In the genomic region with DNA sequence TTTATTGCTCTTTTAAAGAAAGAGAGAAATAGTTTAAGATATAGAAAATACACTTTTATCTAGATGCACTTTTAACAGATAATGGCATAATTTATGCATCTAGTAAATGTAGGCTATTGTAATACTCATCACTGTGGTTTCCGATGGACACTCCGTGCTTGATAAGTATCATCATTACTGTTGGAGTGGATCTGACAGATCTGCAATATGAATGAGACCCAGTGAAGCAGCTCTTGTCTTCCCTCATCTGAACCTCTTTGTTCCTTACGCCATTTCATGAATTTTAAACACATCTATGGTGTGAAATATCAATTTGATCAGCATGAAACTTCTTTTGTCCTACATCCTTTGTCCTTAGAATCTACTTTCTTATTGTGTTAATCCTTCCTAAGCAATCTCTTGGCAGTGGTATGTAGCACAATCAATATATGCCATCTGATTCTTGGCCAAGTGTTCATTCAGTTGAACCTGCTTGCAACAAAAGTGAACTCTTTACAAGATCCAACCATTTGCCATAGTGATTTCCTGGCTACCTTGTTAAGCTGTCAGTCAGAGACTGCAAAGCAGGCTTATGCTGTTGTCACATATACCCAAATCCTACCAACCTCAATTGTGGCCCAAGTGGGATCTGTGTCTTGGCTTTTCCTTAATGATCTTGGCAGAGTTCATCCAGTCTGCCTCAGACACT, we compare ENCODE assay signal across 24 mouse cellular contexts.
DNase-seq lines count a peak whose midpoint lies in the region; ATAC-seq and TF ChIP-seq lines count a peak whose summit lies in the region.
"Had no signal": no experiment of that assay in that cellular context is flagged by ENCODE, and none has a peak within 500 bp of the region (broad histone marks: within the 10 kb centered on the region; RNA-seq: fewer than 3 reads in every experiment).

No protein-coding gene starts in this region.

- intact Hi-C loops in gastrocnemius, adult 2 months (cut with DNase I): no loop called here

- DNase-seq in forebrain, postnatal 0 days: peak; percentile 48
- no peak for DNase-seq in forebrain, embryonic 11.5 days (ENCODE audit: low spot score)
- DNase-seq in hindbrain, embryonic 11.5 days (ENCODE audit: low spot score): peak; percentile 10
- DNase-seq in hindbrain, postnatal 0 days (ENCODE audit: low spot score): peak; percentile 43
- DNase-seq in midbrain, postnatal 0 days (ENCODE audit: low spot score): peak; percentile 44
- DNase-seq in gastrocnemius, adult 2 months: no peak
- DNase-seq: cerebellum, adult 11-12 months; cerebellum, postnatal 25 days; heart, postnatal 4 days; kidney, adult 8-10 months; kidney, postnatal 25 days; layer of hippocampus, postnatal 36 days; lung, adult 18-20 months; lung, postnatal 10 days; thymus, adult 2 months had no signal

- no peaks in the 10 kb centered on the region for H3K4me1 ChIP-seq in forebrain, postnatal 0 days (ENCODE audit: insufficient read depth)
- no peaks in the 10 kb centered on the region for H3K4me1 ChIP-seq in forebrain, embryonic 11.5 days (replicated peaks; ENCODE audit: control insufficient read depth, insufficient read depth, low read length)
- H3K4me1 ChIP-seq in hindbrain, embryonic 11.5 days (replicated peaks; ENCODE audit: control insufficient read depth, insufficient read depth, low read length): no peaks in the 10 kb centered on the region
- H3K4me1 ChIP-seq in hindbrain, postnatal 0 days (ENCODE audit: insufficient read depth, low read length): no peaks in the 10 kb centered on the region
- no peaks in the 10 kb centered on the region for H3K4me1 ChIP-seq in midbrain, postnatal 0 days (ENCODE audit: insufficient read depth, low read length)
- H3K4me1 ChIP-seq in kidney, embryonic 14.5 days (ENCODE audit: control insufficient read depth, insufficient read depth, low read length): no peaks in the 10 kb centered on the region
- H3K4me1 ChIP-seq: embryonic facial prominence, embryonic 12.5 days; intestine, embryonic 15.5 days; liver, embryonic 12.5 days had no signal

- no peak overlapping the region for H3K4me2 ChIP-seq in forebrain, postnatal 0 days (ENCODE audit: low read depth)
- H3K4me2 ChIP-seq in forebrain, embryonic 11.5 days (ENCODE audit: low read depth, low read length, severe bottlenecking): no peak overlapping the region
- no peak overlapping the region for H3K4me2 ChIP-seq in hindbrain, embryonic 11.5 days (replicated peaks; ENCODE audit: low read depth, low read length)
- no peak overlapping the region for H3K4me2 ChIP-seq in hindbrain, postnatal 0 days (ENCODE audit: low read depth, low read length)
- H3K4me2 ChIP-seq in midbrain, postnatal 0 days (ENCODE audit: low read depth, low read length, poor library complexity, severe bottlenecking): no peak overlapping the region
- no peak overlapping the region for H3K4me2 ChIP-seq in kidney, embryonic 14.5 days (replicated peaks; ENCODE audit: low read depth, low read length)
- H3K4me2 ChIP-seq: embryonic facial prominence, embryonic 12.5 days; intestine, embryonic 15.5 days; liver, embryonic 12.5 days had no signal

- H3K27me3 ChIP-seq in forebrain, postnatal 0 days (ENCODE audit: insufficient read depth, low read length): no peaks in the 10 kb centered on the region
- no peaks in the 10 kb centered on the region for H3K27me3 ChIP-seq in forebrain, embryonic 11.5 days (ENCODE audit: control insufficient read depth, insufficient read depth, low read length)
- H3K27me3 ChIP-seq in hindbrain, embryonic 11.5 days (ENCODE audit: control insufficient read depth, insufficient read depth, low read length): no peaks in the 10 kb centered on the region
- no peaks in the 10 kb centered on the region for H3K27me3 ChIP-seq in hindbrain, postnatal 0 days (ENCODE audit: insufficient read depth, low read length)
- H3K27me3 ChIP-seq in midbrain, postnatal 0 days (ENCODE audit: insufficient read depth, low read length): no peaks in the 10 kb centered on the region
- H3K27me3 ChIP-seq in kidney, embryonic 14.5 days (ENCODE audit: control insufficient read depth, insufficient read depth, low read length): no peaks in the 10 kb centered on the region
- H3K27me3 ChIP-seq: CH12.LX; embryonic facial prominence, embryonic 12.5 days; intestine, embryonic 15.5 days; liver, embryonic 12.5 days; Patski had no signal

- 54% methylated on average over 3 of the region's 3 CpGs for WGBS in forebrain, postnatal 0 days
- WGBS in forebrain, embryonic 11.5 days: 86% methylated on average over 3 of the region's 3 CpGs
- WGBS in hindbrain, embryonic 11.5 days: 51% methylated on average over 3 of the region's 3 CpGs
- 32% methylated on average over 3 of the region's 3 CpGs for WGBS in hindbrain, postnatal 0 days
- 31% methylated on average over 3 of the region's 3 CpGs for WGBS in midbrain, postnatal 0 days
- 94% methylated on average over 3 of the region's 3 CpGs for WGBS in kidney, embryonic 14.5 days

- no peak overlapping the region for H3K27ac ChIP-seq in forebrain, postnatal 0 days (ENCODE audit: low read depth, low read length)
- no peak overlapping the region for H3K27ac ChIP-seq in forebrain, embryonic 11.5 days (ENCODE audit: low read depth, low read length)
- no peak overlapping the region for H3K27ac ChIP-seq in hindbrain, embryonic 11.5 days (ENCODE audit: low read depth, low read length)
- no peak overlapping the region for H3K27ac ChIP-seq in hindbrain, postnatal 0 days
- no peak overlapping the region for H3K27ac ChIP-seq in midbrain, postnatal 0 days (ENCODE audit: low read depth, low read length)
- no peak overlapping the region for H3K27ac ChIP-seq in kidney, embryonic 14.5 days (ENCODE audit: low read depth, low read length)
- no peak overlapping the region for H3K27ac ChIP-seq in gastrocnemius, adult 2 months
- H3K27ac ChIP-seq: embryonic facial prominence, embryonic 12.5 days; heart, embryonic 10.5 days; intestine, embryonic 15.5 days; layer of hippocampus, adult 2 months; liver, embryonic 12.5 days had no signal

- H3K9ac ChIP-seq in forebrain, postnatal 0 days: no peak overlapping the region
- H3K9ac ChIP-seq in forebrain, embryonic 11.5 days (ENCODE audit: low read length): no peak overlapping the region
- no peak overlapping the region for H3K9ac ChIP-seq in hindbrain, embryonic 11.5 days (ENCODE audit: low read depth, low read length)
- H3K9ac ChIP-seq in hindbrain, postnatal 0 days (replicated peaks; ENCODE audit: low read length): no peak overlapping the region
- H3K9ac ChIP-seq in midbrain, postnatal 0 days (replicated peaks; ENCODE audit: low read length, poor library complexity, severe bottlenecking): no peak overlapping the region
- no peak overlapping the region for H3K9ac ChIP-seq in kidney, embryonic 14.5 days (ENCODE audit: low read depth, low read length)
- H3K9ac ChIP-seq: embryonic facial prominence, embryonic 12.5 days; intestine, embryonic 15.5 days; liver, embryonic 12.5 days had no signal

- no peak for TF ChIP-seq CTCF in forebrain, postnatal 0 days (IDR thresholded peaks at IDR 0.05; ENCODE audit: low read depth)
- TF ChIP-seq CTCF in hindbrain, postnatal 0 days (IDR thresholded peaks at IDR 0.05; ENCODE audit: low read depth): no peak
- no peak for TF ChIP-seq CTCF in midbrain, postnatal 0 days (IDR thresholded peaks at IDR 0.05)
- TF ChIP-seq CTCF in gastrocnemius, adult 2 months (IDR thresholded peaks at IDR 0.05): no peak

- H3K9me3 ChIP-seq in forebrain, postnatal 0 days (ENCODE audit: low read length): no peaks in the 10 kb centered on the region
- no peaks in the 10 kb centered on the region for H3K9me3 ChIP-seq in forebrain, embryonic 11.5 days (ENCODE audit: control insufficient read depth, low read length)
- no peaks in the 10 kb centered on the region for H3K9me3 ChIP-seq in hindbrain, embryonic 11.5 days (ENCODE audit: control insufficient read depth, low read length)
- no peaks in the 10 kb centered on the region for H3K9me3 ChIP-seq in hindbrain, postnatal 0 days (ENCODE audit: low read length)
- H3K9me3 ChIP-seq in midbrain, postnatal 0 days (ENCODE audit: low read length): no peaks in the 10 kb centered on the region
- H3K9me3 ChIP-seq in kidney, embryonic 14.5 days (ENCODE audit: control insufficient read depth, low read length): no peaks in the 10 kb centered on the region
- H3K9me3 ChIP-seq: embryonic facial prominence, embryonic 12.5 days; G1E; heart, embryonic 10.5 days; intestine, embryonic 15.5 days; liver, embryonic 12.5 days had no signal

- peak; percentile 73 for ATAC-seq in forebrain, postnatal 0 days
- ATAC-seq in forebrain, embryonic 11.5 days (replicated peaks; ENCODE audit: low FRiP score): no peak
- ATAC-seq in hindbrain, embryonic 11.5 days (ENCODE audit: low FRiP score): peak; percentile 76
- ATAC-seq in hindbrain, postnatal 0 days: peak; percentile 69
- peak; percentile 31; the same call in 1 of the 2 replicates for ATAC-seq in midbrain, postnatal 0 days (ENCODE audit: low FRiP score)
- ATAC-seq in kidney, embryonic 14.5 days (ENCODE audit: low FRiP score, low TSS enrichment): no peak
- ATAC-seq: intestine, embryonic 15.5 days; liver, embryonic 12.5 days; Patski had no signal

- H3K36me3 ChIP-seq in forebrain, postnatal 0 days (ENCODE audit: insufficient read depth): no peaks in the 10 kb centered on the region
- no peaks in the 10 kb centered on the region for H3K36me3 ChIP-seq in forebrain, embryonic 11.5 days (ENCODE audit: control insufficient read depth, insufficient read depth, low read length)
- no peaks in the 10 kb centered on the region for H3K36me3 ChIP-seq in hindbrain, embryonic 11.5 days (ENCODE audit: control insufficient read depth, insufficient read depth, low read length)
- H3K36me3 ChIP-seq in hindbrain, postnatal 0 days (ENCODE audit: insufficient read depth, low read length): no peaks in the 10 kb centered on the region
- H3K36me3 ChIP-seq in midbrain, postnatal 0 days (ENCODE audit: insufficient read depth, low read length): no peaks in the 10 kb centered on the region
- H3K36me3 ChIP-seq in kidney, embryonic 14.5 days (ENCODE audit: control insufficient read depth, insufficient read depth, low read length): no peaks in the 10 kb centered on the region
- H3K36me3 ChIP-seq: embryonic facial prominence, embryonic 12.5 days; G1E; heart, embryonic 10.5 days; intestine, embryonic 15.5 days; liver, embryonic 12.5 days had no signal

- H3K4me3 ChIP-seq in forebrain, postnatal 0 days (ENCODE audit: low read depth, low read length): no peak overlapping the region
- H3K4me3 ChIP-seq in forebrain, embryonic 11.5 days (ENCODE audit: low read depth, low read length): no peak overlapping the region
- no peak overlapping the region for H3K4me3 ChIP-seq in hindbrain, embryonic 11.5 days (ENCODE audit: low read depth, low read length)
- H3K4me3 ChIP-seq in hindbrain, postnatal 0 days (ENCODE audit: low read length): no peak overlapping the region
- no peak overlapping the region for H3K4me3 ChIP-seq in midbrain, postnatal 0 days (ENCODE audit: low read depth, low read length)
- H3K4me3 ChIP-seq in kidney, embryonic 14.5 days (ENCODE audit: low read length): no peak overlapping the region
- no peak overlapping the region for H3K4me3 ChIP-seq in gastrocnemius, adult 2 months
- H3K4me3 ChIP-seq: embryonic facial prominence, embryonic 12.5 days; heart, embryonic 10.5 days; intestine, embryonic 15.5 days; layer of hippocampus, adult 2 months; liver, embryonic 12.5 days had no signal

Comparison
In these comparisons a context has a peak if more than half of its experiments do, and no peak if none do; other contexts are left out.
1. ATAC-seq: peak in forebrain, postnatal 0 days (single experiment), hindbrain, embryonic 11.5 days (single experiment), hindbrain, postnatal 0 days (single experiment) and midbrain, postnatal 0 days (single experiment); none in forebrain, embryonic 11.5 days (single experiment) and kidney, embryonic 14.5 days (single experiment).
2. DNase-seq: peak in forebrain, postnatal 0 days (single experiment), hindbrain, embryonic 11.5 days (single experiment), hindbrain, postnatal 0 days (single experiment) and midbrain, postnatal 0 days (single experiment); none in forebrain, embryonic 11.5 days (single experiment) and gastrocnemius, adult 2 months (single experiment).